Mouse (Mus musculus): ENCODE measurements around the gene Mgst1. TPM values are rescaled to one million over a fixed set of nuclear protein-coding genes. Genes with fewer than 3 reads are reported as not detected.

Gene Mgst1
- polyA plus RNA-seq, 1 experiment, result not detected

GRCm38 (mm10) chr6:138171480-138172224, 31.5 kb downstream of the Mgst1 start:
- TF ChIP-seq GATA1 (IDR thresholded peaks at IDR 0.05; ENCODE audit: low read length), result no peak

Other genes with a start within 250 kb of the Mgst1 start
- gene Slc15a5, start 60.4 kb upstream of the Mgst1 start, polyA plus RNA-seq (2012), result not detected in 2 replicates

Measured in G1E-ER4 (cell line).